Mouse (Mus musculus): ENCODE results near the gene Tnfrsf19. TPM values are rescaled to one million over a fixed set of nuclear protein-coding genes. Genes with fewer than 3 reads are reported as not detected.
A peak's percentile ranks its signal among the peaks of the same experiment; 100 is the strongest.

Gene Tnfrsf19
- polyA plus RNA-seq, 1 experiment from 2014 or later, result 51.1 TPM

DNA sequence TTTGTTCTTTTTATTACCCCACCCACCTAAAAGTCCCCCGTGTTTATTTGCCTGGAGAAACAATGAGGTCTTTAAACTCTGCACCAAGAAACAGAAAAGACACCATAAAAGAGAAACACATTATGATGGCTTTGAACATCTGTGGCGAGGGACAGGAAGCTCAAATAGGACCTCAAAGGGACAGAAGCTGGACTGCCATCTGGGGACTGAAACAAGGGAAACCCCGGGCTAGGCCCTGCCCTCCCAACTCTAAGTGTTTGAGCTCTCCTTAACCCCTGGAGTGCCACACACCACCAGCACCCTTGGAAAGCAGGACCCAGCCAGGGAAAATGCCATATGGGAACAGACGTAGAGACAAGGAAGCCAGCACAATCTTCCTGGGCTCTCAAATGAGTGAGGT is 61.2 kb downstream of the Tnfrsf19 start:
- peaks cover 36% of the 10 kb centered on the region for H3K4me1 ChIP-seq
- no peak overlapping the region for H3K4me3 ChIP-seq
- 18% methylated on average over 4 of the region's 4 CpGs for WGBS
- ATAC-seq (ENCODE audit: low FRiP score, low read depth), result no peak
- no peaks in the 10 kb centered on the region for H3K36me3 ChIP-seq
- no peaks in the 10 kb centered on the region for H3K9me3 ChIP-seq
- H3K27me3 ChIP-seq, result no peaks in the 10 kb centered on the region
- no peak overlapping the region for H3K9ac ChIP-seq
- H3K4me2 ChIP-seq (replicated peaks), result no peak overlapping the region
- peak overlapping the region; percentile 52; the same call in 1 of the 2 replicates for H3K27ac ChIP-seq

DNA sequence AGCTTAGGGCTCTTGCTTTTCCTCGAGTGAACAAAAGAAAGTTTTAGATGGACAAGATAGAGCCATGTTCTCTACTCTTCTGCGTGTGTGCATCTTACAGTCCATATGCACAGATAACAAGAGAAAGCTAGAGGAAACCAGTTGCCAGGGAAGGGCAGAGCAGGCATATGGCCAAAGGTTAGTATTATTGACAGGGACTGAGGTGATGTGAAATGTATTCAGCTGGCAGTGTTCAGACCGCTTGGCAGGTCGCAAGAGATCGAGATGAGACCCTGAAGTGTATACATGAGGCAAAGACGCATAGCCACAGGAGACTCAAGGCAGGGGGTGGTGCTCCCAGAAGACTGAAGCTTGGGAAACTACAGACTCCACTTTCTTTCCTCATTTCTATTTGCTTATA is 62.0 kb downstream of the Tnfrsf19 start:
- H3K4me3 ChIP-seq, result no peak overlapping the region
- peaks cover 36% of the 10 kb centered on the region for H3K4me1 ChIP-seq
- H3K27me3 ChIP-seq, result no peaks in the 10 kb centered on the region
- ATAC-seq (ENCODE audit: low FRiP score, low read depth), result no peak
- no peaks in the 10 kb centered on the region for H3K36me3 ChIP-seq
- no peak overlapping the region for H3K4me2 ChIP-seq (replicated peaks)
- WGBS, result 60% methylated on average over 6 of the region's 6 CpGs
- H3K9me3 ChIP-seq, result no peaks in the 10 kb centered on the region
- H3K9ac ChIP-seq, result no peak overlapping the region
- no peak overlapping the region for H3K27ac ChIP-seq

DNA sequence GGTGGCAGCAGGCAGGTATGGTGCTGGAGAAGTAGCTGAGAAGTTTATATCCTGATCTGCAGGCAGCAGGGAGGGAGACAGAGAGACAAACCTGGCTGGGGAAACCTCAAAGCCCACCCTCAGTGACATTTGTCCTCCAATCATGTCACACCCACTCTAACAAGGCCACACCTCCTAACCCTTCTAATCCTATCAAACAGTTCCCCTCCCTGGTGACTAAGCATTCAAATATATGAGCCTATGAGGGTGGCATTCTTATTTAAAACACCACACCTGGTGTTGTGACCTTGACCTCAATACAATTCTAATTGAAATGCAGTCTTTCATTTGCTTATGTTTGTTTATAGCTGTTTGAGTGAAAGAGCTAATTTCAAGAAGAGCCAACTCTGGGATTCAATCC is 64.2 kb downstream of the Tnfrsf19 start:
- ATAC-seq (ENCODE audit: low FRiP score, low read depth), result no peak
- no peaks in the 10 kb centered on the region for H3K9me3 ChIP-seq
- no peak overlapping the region for H3K4me3 ChIP-seq
- H3K4me2 ChIP-seq (replicated peaks), result no peak overlapping the region
- H3K4me1 ChIP-seq, result peaks cover 39% of the 10 kb centered on the region
- no peak overlapping the region for H3K9ac ChIP-seq
- no peaks in the 10 kb centered on the region for H3K36me3 ChIP-seq
- H3K27me3 ChIP-seq, result no peaks in the 10 kb centered on the region
- H3K27ac ChIP-seq, result no peak overlapping the region

DNA sequence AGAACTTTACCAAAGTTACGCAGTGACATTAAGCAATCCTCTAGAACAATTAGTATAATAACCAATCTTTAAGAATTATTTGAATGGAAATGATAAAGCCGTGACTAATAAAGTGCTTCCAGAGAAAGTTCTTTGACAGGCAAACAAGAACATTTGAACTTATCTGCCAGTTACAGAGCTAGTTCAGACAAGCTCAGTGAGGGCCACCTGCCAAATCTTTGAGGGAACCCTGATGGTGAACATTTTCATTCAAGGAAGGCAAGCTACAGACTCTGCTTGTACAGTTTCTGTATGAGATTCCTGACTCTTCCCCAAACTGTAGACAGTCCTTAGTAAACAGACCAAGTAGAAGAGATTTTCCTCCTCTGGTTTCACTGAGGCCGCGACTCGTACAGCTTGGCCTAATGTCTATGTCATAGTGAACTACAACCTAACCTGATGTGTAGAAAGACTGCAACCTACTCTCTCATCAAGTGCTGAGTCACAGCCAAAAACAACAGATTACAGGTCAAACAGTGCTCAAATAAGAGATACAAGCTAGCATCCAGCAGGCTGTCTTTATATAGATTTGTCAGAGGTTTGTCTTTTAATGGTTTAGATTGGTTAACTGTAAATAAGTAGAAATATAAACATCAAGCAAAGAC is 65.9 kb downstream of the Tnfrsf19 start:
- Histone ChIP-seq H3K9ac (no peak overlapping the region), H3K9me3 (no peaks in the 10 kb centered on the region), H3K36me3 (no peaks in the 10 kb centered on the region), H3K4me2 (replicated peaks) (no peak overlapping the region), H3K27ac (no peak overlapping the region), H3K4me1 (peaks cover 36% of the 10 kb centered on the region), H3K27me3 (no peaks in the 10 kb centered on the region), H3K4me3 (no peak overlapping the region)
- WGBS, result 92% methylated on average over 5 of the region's 5 CpGs
- no peak for ATAC-seq (ENCODE audit: low FRiP score, low read depth)

DNA sequence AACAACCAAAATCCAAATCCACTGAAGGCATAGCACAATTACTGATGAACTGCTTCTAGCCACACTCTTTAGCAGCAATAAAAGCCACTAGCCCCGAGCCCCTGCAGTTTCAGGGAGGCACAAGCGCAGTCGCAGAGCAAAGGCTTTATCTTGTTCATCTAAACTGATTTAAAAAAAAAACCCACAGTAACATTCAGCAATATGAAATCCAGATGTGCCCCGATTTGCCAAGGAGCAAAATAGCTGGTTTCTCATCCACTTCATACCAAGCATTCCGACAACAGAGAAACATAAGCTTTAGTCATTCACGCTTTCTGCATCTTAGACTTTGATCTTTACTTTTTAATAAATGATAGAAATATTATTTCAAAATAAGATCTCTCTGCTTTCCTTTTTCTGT is 68.2 kb downstream of the Tnfrsf19 start:
- no peak for ATAC-seq (ENCODE audit: low FRiP score, low read depth)
- peak overlapping the region; percentile 44; the same call in 1 of the 2 replicates for H3K27ac ChIP-seq
- H3K9ac ChIP-seq, result no peak overlapping the region
- peaks cover 18% of the 10 kb centered on the region for H3K4me1 ChIP-seq
- no peak overlapping the region for H3K4me3 ChIP-seq
- H3K4me2 ChIP-seq (replicated peaks), result 0 out of 2 replicates have a peak overlapping the region, but pooled peaks have one; percentile 9
- no peaks in the 10 kb centered on the region for H3K27me3 ChIP-seq
- H3K9me3 ChIP-seq, result no peaks in the 10 kb centered on the region
- peaks cover 8% of the 10 kb centered on the region for H3K36me3 ChIP-seq
- 14% methylated on average over 6 of the region's 6 CpGs for WGBS

DNA sequence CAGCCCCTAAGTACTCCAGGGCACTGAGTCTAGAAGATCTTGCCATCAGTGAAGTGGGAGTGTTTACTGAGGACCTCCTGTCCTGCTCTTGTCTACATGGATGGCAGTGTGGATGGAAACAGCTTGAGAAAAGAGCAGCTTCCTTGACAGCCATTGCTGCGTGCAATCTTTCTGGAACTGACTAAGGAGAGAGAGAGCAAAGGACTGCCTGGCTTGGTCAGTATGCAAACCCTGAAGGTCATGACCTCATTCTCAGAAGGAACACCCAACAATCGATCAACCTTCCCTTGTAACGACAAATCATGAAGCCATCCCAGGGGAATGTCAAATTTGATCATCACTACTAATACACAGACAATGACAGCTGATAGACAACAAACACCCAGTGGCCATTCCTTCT is 70.1 kb downstream of the Tnfrsf19 start:
- Histone ChIP-seq H3K36me3 (peaks cover 21% of the 10 kb centered on the region), H3K4me2 (replicated peaks) (no peak overlapping the region), H3K4me1 (peaks cover 18% of the 10 kb centered on the region), H3K4me3 (no peak overlapping the region), H3K9ac (no peak overlapping the region), H3K9me3 (no peaks in the 10 kb centered on the region), H3K27ac (no peak overlapping the region), H3K27me3 (no peaks in the 10 kb centered on the region)
- WGBS, result 80% methylated on average over 3 of the region's 3 CpGs
- no peak for ATAC-seq (ENCODE audit: low FRiP score, low read depth)

DNA sequence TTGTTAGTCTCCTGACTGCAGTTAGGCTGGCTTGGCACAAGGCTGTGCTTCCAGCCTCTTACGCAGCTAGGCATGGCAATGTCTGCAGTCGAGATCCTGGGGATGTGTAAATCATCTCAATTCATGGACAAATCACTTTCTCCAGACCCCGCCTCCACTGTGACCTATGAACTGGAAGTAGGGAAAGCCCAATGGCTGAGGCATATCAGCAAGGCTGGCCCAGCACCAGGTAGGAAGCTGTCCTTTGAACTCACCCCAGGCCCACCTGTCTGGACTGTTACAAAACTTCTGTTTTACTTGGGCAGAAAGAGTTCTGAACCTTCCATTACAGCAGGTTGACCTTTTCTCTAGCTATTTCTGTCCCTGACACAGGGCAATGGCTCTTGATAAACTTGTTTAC is 70.6 kb downstream of the Tnfrsf19 start:
- Histone ChIP-seq H3K4me1 (peaks cover 18% of the 10 kb centered on the region), H3K36me3 (peaks cover 22% of the 10 kb centered on the region), H3K27ac (no peak overlapping the region), H3K27me3 (no peaks in the 10 kb centered on the region), H3K4me2 (replicated peaks) (no peak overlapping the region), H3K9ac (no peak overlapping the region), H3K4me3 (no peak overlapping the region), H3K9me3 (no peaks in the 10 kb centered on the region)
- WGBS, result 73% methylated on average over 3 of the region's 3 CpGs
- ATAC-seq (ENCODE audit: low FRiP score, low read depth), result no peak

DNA sequence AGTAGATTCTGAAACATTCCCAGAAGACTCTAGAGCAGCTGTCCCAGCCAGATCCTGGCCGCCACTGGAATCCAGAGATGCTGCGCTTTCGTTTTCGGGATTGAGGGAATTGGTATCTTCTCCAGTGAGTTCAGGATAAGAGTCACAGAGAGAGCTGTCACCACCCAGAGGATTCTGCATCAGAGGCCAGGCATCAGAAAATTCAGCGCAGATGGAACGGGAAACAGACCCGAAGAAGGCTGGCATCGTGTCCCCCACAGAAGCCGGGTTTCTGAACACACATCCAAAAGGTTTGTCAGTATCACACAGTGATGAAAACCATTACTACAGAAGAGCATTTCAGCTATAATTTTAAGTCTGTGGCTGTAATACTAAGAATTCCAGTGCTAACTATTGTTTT is 75.3 kb downstream of the Tnfrsf19 start:
- no peak for ATAC-seq (ENCODE audit: low FRiP score, low read depth)
- H3K36me3 ChIP-seq, result peaks cover 33% of the 10 kb centered on the region
- 93% methylated on average over 9 of the region's 9 CpGs for WGBS
- H3K27ac ChIP-seq, result no peak overlapping the region
- no peak overlapping the region for H3K4me3 ChIP-seq
- H3K9ac ChIP-seq, result no peak overlapping the region
- H3K9me3 ChIP-seq, result no peaks in the 10 kb centered on the region
- H3K4me1 ChIP-seq, result 0 out of 2 replicates have a peak, but pooled peaks cover 2% of the 10 kb centered on the region
- H3K4me2 ChIP-seq (replicated peaks), result no peak overlapping the region
- no peaks in the 10 kb centered on the region for H3K27me3 ChIP-seq

DNA sequence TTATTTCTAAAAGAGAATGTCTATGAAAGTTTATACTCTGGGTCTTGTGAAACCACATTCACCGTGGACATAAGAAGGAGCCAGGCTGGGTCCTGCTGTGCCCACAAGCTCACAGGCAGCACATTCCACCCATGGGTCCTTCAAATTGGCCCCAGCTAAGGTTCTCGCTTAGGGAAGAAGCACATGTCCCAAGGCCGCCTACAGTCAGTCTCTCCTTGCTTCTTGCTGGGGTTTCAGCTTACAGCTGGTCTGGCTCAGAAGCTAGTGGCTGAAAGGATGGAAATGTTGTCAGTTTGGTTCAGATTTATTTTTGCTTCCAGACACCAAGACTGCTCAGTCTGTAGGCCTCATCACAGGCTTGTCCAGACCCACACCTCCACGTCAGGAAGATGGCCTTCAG is 80.2 kb downstream of the Tnfrsf19 start:
- no peak for ATAC-seq (ENCODE audit: low FRiP score, low read depth)
- no peak overlapping the region for H3K4me3 ChIP-seq
- H3K4me2 ChIP-seq (replicated peaks), result no peak overlapping the region
- WGBS, result 77% methylated on average over 4 of the region's 4 CpGs
- H3K27me3 ChIP-seq, result no peaks in the 10 kb centered on the region
- H3K27ac ChIP-seq, result no peak overlapping the region
- no peaks in the 10 kb centered on the region for H3K9me3 ChIP-seq
- 0 out of 2 replicates have a peak, but pooled peaks cover 6% of the 10 kb centered on the region for H3K4me1 ChIP-seq
- peaks cover 13% of the 10 kb centered on the region for H3K36me3 ChIP-seq
- H3K9ac ChIP-seq, result no peak overlapping the region

DNA sequence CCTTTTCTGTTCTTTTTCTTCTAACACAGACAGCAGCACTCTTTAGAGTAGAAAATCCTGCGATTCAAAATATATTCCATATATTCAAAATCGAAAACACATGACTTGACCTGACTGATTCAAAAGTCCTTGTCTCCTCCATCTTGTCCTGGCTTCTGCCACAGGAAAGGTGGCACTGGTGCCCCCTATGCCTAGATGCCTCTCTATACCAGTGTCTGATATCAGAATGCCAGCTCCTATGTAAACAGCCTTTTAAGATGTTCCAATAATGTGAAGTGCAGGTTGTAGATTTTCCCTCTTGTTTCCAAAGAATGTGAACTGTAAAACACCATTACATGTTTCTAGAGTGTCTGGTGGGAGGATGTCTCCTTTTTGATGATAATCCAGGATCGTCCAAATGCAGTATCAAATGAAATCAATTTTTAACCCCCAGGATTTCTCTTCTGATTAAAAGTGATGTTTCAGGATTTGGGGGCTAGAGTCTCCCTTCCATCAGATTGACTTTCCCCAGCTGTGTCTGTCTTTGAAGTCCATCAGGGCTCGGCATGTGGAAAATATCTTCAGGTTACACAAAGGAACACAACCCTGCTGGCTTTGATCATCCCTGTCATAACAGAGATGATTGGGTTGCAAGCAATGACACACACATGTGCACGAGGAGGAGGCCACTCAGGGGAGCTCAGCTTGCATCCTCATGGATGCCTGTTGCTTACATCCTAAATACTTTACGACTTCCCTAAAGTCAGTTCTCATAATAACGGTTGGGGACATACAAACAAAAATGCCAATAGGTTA is 82.1 kb downstream of the Tnfrsf19 start:
- Histone ChIP-seq H3K4me3 (no peak overlapping the region), H3K27ac (no peak overlapping the region), H3K27me3 (no peaks in the 10 kb centered on the region), H3K4me1 (0 out of 2 replicates have a peak, but pooled peaks cover 6% of the 10 kb centered on the region), H3K9me3 (no peaks in the 10 kb centered on the region), H3K36me3 (peaks cover 9% of the 10 kb centered on the region), H3K9ac (no peak overlapping the region), H3K4me2 (replicated peaks) (no peak overlapping the region)
- no peak for ATAC-seq (ENCODE audit: low FRiP score, low read depth)
- WGBS, result 68% methylated on average over 7 of the region's 7 CpGs

DNA sequence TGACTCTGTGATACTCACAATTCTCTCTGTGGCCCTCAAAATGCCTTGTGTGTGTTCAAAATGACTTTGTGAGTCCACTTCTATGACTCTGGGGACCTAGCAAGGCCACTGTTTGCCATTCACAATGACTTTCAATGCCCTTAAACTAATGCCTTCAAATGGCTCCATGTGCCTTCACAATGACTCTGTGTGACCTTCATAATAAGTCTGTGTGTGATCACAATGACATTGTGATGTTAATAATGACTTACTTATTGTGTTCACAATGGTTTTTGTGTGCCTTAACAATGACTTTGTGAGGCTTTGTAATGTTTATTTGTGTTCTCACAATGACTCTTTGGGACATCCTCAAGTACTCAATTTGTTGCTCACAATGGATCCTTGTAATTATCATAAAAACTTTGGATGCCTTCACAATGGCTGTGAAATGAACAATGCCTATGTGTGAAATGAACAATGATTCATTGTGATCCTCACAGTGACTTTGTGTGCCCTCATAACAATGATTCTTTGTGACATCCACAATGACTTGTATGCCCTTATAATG is 88.6 kb downstream of the Tnfrsf19 start:
- Histone ChIP-seq H3K9ac (no peak overlapping the region), H3K27ac (no peak overlapping the region), H3K4me3 (no peak overlapping the region), H3K27me3 (no peaks in the 10 kb centered on the region), H3K4me1 (no peaks in the 10 kb centered on the region), H3K9me3 (no peaks in the 10 kb centered on the region), H3K36me3 (no peaks in the 10 kb centered on the region), H3K4me2 (replicated peaks) (no peak overlapping the region)
- ATAC-seq (ENCODE audit: low FRiP score, low read depth), result no peak

DNA sequence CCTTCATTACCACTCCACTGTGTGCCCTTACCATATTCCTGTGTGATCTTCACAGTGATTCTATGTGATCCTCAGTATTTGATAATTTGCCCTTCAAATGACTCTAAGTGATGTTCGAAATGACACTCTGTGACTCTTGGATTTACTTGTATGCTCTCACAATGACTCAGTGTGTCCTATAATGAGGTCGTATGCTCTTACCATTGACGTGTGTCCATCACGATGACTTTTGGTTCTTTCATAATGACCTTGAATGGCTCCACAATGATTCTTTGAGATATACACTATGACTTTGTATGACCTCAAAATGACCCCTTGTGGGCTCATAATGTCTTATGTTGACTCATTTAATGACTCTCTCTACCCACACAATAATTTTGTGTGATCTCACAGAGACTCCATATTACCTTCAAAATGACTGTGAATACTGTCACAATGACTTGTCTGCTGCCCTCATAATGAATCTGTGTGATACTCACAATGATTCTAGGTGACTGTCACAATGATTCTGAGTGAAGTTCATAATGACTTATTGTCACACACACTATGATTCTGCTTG is 108.7 kb downstream of the Tnfrsf19 start:
- ATAC-seq (ENCODE audit: low FRiP score, low read depth), result no peak
- H3K4me3 ChIP-seq, result no peak overlapping the region
- WGBS, result 91% methylated on average over 4 of the region's 4 CpGs

More for the DNA sequence above, 108.7 kb downstream of the Tnfrsf19 start:
- Histone ChIP-seq H3K4me2 (replicated peaks) (no peak overlapping the region), H3K27ac (no peak overlapping the region), H3K9me3 (no peaks in the 10 kb centered on the region), H3K36me3 (no peaks in the 10 kb centered on the region), H3K4me1 (no peaks in the 10 kb centered on the region), H3K9ac (no peak overlapping the region), H3K27me3 (no peaks in the 10 kb centered on the region)

Measured in limb, embryonic 13.5 days (tissue).